Mouse (Mus musculus): ENCODE results near the gene Pfkfb2.

Pfkfb2 gene

DNA sequence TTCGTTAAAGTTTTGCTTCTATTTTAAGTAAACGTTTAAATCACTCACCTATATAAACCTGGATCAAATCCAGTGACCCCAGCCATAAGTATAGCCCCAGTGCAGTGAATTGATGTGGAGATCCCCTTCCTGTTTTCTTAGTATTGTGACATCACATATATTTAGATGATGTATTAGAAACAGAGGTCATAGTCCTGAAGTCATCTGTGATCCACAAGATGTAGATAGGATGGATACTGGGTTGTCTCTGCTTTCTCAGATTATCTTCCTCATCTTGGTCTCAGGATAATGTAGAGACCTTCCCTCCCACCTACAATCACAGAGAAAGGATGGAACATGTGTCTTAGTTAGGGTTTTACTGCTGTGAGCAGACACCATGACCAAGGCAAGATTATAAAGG lies at the start of gene Pfkfb2:
Gene Pfkfb2, minus strand, starts transcription at position 101 of the 400 bp plus-strand sequence.
- no peak for DNase-seq (ENCODE audit: low spot score)

DNA sequence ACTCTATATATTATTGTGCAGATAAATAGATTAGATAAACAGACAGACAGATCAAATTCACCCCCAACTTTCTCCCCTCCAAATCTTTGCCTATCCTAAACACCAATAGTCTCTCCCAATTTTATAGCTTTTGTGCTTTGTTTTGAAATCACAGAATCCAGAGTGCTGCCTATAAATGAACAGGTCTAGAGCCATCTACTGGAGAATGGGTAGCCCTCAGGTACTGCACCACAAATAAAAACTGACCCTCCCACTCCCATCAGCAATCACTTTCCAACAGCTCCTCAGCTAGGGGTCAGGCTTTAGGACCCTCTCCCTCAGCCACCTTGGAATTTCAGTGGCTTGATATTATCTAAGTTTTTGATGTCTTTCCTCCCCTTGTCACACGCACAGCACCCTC lies 47.6 kb upstream of the Pfkfb2 start:
- no peak for DNase-seq (ENCODE audit: low spot score)

DNA sequence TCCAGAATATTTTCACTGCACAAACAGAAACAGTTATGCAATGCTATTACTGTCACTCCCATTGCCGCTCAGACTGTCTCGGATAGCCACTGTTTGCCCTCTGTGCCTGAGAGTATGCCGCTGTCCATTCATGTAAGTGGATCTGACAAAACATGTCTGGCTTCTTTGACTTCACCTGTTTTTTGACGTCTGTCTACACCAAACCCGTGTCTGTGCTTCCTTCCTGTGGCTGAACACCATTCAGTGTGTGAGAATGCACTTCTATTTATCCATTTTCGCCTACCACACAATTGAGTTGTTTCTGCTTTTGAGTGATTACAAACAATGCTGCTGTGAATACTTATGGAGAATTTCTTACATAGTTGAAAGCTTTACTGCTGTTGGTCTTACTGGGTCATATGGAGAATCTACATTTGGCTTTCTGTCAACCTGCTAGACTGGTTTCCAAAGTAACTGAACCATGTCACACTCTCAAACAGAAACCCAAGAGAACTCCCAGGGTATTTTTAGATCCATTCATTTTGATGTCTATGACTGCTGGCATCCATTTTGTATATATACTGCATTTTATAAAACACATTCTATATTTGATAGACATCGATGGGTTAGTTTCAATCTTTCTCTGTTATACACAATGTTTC lies 46.8 kb upstream of the Pfkfb2 start:
- DNase-seq (ENCODE audit: low spot score) = no peak

DNA sequence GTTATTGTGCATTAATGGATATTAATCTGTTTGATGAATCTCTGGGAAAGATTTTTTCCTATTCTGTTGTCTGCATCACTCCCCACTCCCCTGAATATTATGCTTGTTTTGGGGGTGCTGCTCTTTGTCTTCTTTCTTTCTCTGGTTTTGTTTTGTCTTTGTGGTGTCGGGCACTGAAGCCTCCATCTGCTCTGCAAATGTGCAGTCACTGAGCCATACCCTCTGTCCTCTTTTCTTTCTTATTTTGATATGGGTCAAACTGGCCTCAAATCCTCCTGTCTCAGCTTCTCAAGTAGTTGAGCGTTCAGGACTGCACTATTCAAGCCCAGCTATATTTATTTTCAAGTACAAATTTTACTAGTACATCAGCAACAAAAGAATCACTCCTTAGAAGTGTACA lies 46.2 kb upstream of the Pfkfb2 start:
- no peak for DNase-seq (ENCODE audit: low spot score)

DNA sequence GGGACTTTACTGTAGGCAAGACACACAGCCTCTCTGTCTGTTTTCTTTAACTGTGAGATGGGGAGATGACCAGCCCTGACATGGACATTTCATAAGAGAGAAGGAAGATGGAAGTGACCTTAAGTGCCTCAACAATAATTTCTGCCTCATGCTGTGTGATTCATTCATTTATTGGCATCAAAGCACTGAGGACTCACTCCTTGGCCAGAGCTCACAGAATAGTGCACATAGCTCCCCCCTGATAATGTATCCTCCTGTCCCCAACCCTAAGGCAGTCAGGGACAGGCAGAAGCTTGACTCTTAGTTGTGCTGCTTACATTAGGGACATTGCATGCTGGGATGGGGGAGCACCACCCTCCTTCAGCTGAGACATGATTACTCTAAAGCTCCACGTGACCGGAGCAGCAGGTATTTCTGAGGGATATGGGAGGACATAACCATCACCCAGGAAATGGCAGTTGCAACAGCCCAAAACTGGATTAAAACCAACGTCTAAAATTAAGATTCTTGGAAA lies 42.0 kb upstream of the Pfkfb2 start:
- DNase-seq (ENCODE audit: low spot score) = no peak

DNA sequence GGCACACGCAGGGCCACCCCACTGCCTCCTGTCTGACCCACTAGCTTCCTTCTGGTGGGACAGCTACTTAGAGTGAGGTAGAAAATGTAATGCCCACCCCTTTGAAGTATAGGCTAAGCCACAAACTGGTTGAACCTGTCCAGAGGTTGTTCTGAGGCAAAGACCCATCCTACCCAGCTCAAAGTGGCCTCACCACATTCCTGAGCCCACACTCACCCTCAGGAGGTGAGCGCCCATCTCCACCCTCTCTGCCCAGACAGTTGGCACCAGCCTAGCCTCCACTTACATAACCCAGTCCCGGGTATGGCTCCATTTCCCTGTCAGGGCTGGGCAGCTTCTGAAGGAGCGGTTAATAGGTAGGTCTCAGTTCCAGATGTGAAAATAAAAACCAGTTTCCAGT lies 41.4 kb upstream of the Pfkfb2 start:
- DNase-seq (ENCODE audit: low spot score) = no peak

DNA sequence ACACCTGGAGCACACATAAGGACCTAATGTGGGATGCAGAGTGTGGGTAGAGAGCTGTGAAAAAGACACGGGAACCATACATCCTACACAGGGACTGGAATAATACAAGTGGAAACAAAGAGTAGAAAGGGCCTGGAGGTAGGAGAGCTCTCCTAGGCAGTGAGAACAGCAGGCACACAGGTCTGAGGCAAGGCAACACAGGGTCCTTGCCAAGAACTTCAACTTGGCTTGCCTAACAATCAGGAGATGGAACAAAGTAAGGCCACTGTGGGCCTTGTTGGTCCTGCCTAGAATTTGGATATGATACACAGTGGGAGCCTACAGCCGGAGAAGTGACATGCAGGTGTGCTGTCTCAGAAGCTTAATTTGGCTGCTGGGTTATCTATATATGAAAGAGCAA lies 40.9 kb upstream of the Pfkfb2 start:
- DNase-seq (ENCODE audit: low spot score) = no peak

DNA sequence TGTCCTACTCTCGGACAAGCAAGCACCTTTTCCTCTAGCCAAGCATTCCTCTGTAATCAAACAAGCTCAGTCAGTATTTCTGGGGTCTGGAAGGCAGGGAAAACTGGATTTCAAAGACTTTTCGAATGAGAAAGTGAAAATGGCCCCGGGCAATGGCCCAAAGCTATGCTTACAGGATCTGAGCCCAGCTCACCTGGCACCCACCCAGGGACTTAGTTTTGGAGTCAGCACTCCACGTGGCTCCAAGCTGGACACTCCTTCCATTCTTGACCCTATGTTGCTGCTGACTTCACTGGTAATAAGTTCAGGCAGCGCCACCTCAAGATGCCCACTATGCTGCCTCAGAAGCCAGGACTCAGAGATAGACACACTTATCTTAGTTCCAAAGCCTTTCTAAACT lies 38.0 kb upstream of the Pfkfb2 start:
- no peak for DNase-seq (ENCODE audit: low spot score)

DNA sequence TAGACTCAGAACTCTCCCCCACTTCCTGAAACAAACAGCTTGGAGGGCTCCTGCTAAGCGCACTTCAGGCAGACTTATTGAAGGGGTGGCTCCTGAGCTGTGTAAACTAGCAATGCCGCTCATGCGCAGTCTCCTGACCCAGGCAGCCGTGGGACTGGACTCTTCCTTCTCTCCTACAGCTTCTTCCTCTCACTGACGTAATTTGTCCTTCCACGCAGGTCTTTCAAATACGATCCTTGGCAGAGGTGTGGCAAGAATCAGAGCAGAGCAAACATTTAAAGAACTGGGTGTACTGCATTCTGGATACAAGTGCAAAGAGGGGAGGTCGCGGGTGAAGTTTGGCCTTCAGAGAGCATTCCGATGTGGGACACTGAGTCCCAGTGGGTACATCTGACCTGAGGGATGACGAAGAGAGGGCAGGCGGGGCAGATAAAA lies 35.0 kb upstream of the Pfkfb2 start:
- no peak for DNase-seq (ENCODE audit: low spot score)

DNA sequence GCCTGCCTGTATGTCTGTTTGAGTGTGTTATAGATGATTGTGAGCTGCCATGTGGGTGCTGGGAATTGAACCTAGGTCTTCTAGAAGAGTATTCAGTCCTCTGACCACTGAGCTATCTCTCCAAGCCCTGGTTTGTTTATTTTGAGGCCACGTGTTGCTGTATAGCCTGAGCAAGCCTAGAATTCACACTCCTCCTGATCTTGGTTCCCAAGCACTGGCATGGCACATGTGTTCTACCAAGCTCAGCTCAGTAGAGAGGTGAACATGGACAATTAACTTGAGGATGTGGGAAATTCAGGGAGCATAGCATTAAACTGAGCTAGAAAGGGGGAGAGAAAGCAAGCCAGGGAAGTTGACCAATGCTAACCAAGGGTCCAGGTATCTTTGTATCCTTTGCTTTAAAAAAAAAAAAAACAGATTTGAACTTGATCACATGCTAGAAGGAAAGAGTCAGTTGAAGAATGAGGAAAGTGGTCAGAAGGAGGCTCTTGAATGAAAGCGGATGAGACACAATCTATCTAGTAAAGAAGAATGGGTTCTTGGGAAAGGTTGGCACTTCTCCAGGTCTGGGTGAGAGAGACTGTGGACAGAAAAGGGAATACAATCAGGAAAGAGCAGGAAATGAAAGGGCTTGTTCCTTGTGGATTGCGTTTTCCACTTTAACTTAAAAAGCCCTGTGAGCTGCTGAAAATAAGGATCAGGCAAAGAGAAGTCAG lies 33.1 kb upstream of the Pfkfb2 start:
- no peak for DNase-seq (ENCODE audit: low spot score)

DNA sequence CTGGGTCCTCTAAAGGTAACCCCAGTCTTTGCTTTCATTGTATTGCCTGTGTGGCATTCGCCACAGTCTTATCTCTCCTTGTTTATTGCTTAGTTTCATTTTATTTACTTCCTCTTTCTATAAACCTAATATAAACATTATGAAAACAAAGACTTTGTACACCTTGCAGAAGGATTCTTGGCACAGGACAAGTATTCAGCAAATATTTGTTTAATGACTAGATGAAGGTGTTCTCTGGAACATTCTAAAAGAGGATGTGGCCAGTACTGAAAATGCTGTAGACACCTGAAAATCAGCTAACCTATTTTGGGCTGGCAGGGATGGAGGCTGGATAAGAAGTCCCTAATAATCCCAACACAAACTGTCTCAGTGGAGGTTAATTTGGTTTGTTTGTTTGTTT lies 32.5 kb upstream of the Pfkfb2 start:
- no peak for DNase-seq (ENCODE audit: low spot score)

DNA sequence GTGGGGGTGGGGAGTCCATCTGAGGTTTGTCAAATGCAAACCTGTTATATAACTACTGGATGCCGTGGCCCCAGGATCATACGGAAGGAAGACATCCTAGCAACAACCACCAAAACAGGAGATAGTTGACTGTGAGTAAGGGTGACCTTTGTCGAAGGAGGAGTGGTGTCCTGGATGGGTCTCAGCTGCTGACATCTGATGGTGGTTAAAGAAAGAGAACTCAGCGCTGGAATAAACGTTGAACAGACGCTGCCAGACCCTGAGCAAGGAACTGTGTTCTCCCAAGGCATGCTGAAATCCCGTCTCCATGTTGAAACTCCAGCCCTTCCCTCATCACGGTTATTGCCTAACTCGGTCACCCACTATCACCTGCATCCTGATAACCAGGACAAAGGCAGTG lies 30.6 kb upstream of the Pfkfb2 start:
- no peak for DNase-seq (ENCODE audit: low spot score)

DNA sequence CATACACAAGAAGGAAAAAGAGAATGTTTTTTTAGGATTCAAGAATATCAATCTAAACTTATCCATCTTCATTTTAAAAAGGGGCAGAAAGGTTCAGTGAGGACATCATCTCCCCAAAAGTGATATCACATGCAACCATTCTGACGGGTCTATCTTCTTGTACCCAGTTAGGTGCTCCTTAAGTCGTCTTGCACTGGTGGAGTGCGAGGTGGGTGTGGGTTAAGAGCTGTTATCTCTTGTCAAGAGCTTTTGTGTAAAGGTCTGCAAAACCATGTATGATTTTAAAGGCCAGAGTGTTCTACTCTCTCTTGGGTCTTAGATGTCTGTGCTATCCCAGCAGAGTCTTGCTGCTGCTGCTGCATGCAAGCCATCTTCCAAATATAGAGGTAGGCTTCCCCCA lies 17.8 kb upstream of the Pfkfb2 start:
- no peak for DNase-seq (ENCODE audit: low spot score)

DNA sequence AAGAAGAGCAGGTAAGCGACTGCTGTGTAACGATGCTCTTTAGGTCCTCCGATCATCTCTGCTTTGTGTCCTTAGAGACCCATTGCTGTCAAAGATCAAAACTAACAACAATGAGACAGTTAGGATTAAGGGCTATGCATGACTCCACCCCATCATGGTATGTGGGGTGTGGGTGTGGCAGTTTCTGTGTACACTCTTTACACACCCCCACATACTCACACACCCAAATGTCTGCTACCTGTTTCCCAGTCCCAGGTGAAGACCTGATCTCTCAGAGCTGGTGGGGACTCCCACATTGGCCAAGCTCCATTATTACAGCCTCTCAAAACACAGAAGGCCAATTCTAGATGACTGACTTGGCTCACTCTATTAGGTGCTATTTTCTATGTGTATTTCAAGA lies 16.5 kb upstream of the Pfkfb2 start:
- DNase-seq (ENCODE audit: low spot score) = no peak

DNA sequence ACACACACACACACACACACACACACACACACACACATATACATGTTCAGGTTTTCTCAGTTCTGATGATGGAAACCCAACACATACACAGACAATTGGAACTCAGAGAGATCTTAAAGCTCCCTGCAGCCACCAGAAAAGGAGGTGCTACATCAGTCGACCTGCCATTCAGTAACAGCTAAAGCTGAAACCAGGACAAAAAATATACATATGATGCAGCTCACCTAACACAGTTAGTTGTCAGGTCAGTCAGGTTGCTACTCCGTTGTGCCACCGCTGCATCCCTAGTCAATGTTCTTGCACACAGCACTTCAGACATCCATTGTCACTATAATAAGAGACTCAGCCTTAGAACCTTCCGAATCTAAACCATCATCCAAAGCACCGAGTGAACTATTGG lies 15.9 kb upstream of the Pfkfb2 start:
- no peak for DNase-seq (ENCODE audit: low spot score)

DNA sequence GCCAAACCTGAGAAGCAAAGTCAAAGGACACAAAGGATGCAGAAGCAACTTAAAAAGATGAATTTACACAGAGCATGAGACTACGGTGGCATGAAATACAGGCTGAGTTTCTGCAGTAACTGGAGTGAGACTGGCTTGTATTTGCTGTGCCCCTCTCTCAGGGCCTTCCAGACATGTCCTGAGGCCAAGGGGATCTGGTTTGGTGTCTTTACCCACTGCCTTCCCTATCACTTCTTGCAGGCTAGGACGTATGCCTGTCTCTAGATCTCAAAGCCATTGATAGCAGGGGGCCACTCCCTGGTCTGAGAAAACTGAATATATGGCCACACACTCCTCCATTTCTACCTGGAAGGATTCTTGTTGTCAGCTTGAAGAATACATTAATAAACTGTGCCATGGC lies 15.2 kb upstream of the Pfkfb2 start:
- no peak for DNase-seq (ENCODE audit: low spot score)

DNA sequence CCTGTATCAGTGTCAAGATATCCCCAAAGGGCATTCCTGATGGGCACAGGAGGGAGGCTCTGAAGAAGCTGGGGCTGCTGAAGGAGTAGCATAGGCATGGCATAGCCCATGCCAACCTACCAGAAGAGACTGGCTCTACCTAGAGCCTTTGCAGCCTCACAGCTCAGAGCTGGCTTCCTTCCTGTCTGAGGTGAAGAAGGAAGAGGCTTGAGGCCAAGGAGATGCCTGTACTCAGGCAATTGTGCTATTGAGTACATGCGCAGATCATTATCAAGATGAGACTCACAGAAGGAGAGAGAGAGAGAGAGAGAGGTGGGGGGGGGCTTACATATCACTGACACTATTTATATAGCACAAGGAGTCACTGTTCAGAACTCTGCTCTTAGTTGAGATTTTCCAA lies 14.7 kb upstream of the Pfkfb2 start:
- no peak for DNase-seq (ENCODE audit: low spot score)

DNA sequence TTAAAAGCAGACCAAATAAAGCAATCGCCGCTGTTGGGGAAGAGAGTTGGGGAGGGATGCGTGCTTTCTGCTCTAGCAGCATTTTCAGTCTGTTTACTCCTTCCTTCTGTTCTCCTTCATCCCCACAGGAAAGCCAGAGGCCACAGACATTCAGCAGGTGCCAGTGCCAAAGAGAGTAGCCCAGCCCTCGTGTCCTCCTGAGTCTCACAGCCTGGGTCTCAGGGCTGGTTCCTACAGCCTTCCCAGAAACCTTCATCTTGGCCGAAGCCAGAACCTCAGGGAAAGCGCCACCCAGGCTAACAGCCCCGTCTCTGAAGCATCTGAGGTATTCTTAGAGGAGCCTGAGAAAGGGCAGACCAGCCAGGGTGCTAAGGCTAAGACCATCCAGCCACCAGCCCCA lies 13.1 kb upstream of the Pfkfb2 start:
- DNase-seq (ENCODE audit: low spot score) = no peak

DNA sequence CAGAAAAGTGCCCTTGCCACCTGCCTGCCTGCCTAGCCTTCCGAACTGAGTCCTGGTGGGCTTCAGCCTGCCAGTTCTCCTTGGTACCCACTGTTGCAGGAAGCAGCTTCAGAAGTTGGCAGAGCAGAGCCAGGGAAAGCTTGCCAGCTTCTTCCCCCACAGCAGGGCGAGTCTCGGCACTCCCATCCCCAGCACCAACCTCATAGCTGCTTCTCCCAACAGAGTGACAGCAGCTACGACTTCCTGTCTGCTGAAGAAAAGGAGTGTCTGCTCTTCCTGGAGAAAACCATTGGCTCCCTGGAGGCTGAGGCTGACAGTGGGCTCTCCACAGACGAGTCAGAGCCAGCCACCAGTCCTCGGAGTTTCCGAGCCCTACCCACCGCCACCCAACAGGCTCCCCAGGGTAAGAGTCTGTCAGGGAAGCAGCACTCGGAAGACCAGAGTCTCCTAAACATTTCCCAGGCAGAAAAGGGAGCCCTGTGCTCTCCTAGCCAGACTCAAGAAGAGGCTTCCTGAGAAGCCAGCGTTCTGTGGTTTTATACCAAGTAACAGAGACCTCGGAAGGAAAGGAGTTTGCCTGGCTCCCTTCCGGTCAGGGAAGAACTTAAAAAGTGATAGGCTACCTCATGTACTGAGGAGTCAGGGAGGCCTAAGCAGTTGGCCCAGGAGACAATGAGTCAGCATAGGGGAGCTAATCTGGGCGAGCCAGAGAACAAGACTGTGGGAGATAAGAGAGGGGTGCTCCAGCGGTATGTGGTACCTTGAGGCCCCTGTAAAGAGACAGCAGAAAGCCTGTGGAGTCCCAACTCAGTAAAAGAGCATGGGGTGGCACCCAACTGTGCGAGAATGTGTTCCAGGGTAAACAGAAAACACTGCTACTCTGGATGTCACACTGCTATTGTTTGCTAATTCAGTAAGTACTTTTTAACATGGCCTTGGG lies 12.0 kb upstream of the Pfkfb2 start:
- no peak for DNase-seq (ENCODE audit: low spot score)

DNA sequence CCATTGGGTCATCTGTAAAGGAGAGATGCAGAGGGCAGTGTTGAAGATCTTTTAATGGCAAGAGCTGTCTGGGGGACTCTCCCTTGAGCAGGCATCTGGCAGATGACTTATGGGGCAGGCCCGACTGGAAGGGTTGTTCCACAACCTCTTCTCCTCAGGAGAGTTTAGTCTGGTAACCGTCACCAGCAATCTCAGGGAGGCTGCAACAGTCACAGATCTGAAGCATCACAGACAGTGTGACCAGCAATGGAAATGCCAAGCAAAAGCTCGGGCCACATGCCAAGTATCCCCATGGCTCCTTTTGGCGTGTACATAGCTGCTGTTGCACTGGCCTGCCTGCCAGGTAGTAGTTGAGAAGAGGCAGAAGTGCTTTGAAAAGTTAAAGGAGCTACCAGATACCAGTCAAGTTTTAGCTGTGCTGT lies 11.2 kb upstream of the Pfkfb2 start:
- no peak for DNase-seq (ENCODE audit: low spot score)

DNA sequence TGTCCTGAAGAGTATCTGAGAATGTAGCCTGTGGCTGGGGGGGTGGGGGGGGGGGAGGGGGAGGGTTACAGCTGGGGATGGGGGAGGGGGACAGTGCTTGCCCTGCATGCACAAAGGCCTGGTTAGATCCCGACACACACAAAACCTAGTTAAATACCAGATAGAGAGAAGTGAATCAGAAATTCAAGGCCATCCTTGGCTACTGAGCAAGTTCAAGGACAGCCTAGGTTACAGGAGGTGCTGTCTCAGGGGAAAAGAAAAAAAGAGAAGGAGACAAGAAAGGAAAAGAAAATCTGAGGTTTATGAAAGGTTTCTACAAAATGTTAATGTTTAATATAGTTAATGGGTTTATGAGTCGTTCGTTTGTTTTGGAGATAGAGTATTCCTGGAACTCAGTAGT lies 10.6 kb upstream of the Pfkfb2 start:
- no peak for DNase-seq (ENCODE audit: low spot score)

DNA sequence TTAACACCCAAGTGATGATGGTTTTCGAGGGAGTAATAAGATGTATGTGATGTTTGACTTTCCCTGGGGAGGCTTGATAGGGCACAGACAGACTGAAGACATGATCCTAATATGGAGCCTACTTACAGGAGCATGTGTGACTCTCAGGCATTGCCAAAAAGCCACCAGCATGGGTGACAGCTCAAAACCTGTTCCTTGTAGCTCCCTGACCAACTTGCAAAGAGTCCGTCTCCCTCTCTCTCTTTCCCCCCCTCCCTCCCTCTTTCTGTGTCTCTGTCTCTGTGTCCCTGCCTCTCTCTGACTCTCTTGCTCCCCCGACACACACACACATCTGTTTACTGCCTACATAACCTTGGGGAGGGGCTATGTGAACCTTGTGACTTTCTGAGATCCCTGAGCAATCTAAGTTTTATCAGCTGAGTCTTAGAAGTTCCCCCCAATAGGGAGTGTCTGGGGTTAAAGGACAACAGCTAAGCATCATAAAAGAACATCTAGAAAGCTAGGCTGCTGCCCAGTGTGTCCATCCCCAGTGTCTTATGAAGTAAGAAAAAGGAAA lies 9.6 kb upstream of the Pfkfb2 start:
- DNase-seq (ENCODE audit: low spot score) = no peak

Measured in left cerebral cortex, adult 11 months (tissue).